Mouse (Mus musculus) adrenal gland, postnatal 14 days (tissue): ENCODE measurements around the gene Dda1. TPM values are rescaled to one million over a fixed set of nuclear protein-coding genes. Genes with fewer than 3 reads are reported as not detected.
"Not testable (repeated sequence)": the region's sequence is repeated elsewhere in the genome, so short reads cannot be mapped to it uniquely, and the experiment has no call there.

Experiments used
- DNase-seq: peaks from one replicate; pipeline ENCODE4 v3.0.0; 2021; ENCODE audit warnings: mixed read lengths
- long read RNA-seq, 2 experiments: library from polyadenylated mRNA; stranded (forward); transcript quantifications; one replicate each; pipeline ENCODE4 v2.0.0; 2021
- total RNA-seq: library from RNA; stranded (reverse); gene quantifications from 2 replicates; pipeline ENCODE4 v1.2.3, GENCODE M21; 2021

Dda1 gene
- total RNA-seq, result 54.4 and 57.8 TPM in 2 replicates
- long read RNA-seq, experiment 1, transcript Dda1-204 (4 exons, 1,881 nt), result minor isoform, 10 of 169 reads
- long read RNA-seq, experiment 1, transcript Dda1-205 (5 exons, 1,929 nt), result minor isoform, 9 of 169 reads
- long read RNA-seq, experiment 1, transcript Dda1-202 (5 exons, 1,933 nt), result major isoform, 128 of 169 reads
- long read RNA-seq, experiment 1, partial matches to known transcripts, result 13 of 169 reads
- long read RNA-seq, experiment 1, other reads (novel, unspliced or antisense), result 6 of 169 reads
- long read RNA-seq, experiment 2, transcript Dda1-204 (4 exons, 1,881 nt), result minor isoform, 6 of 101 reads
- long read RNA-seq, experiment 2, transcript Dda1-202 (5 exons, 1,933 nt), result major isoform, 72 of 101 reads
- long read RNA-seq, experiment 2, transcript Dda1-205 (5 exons, 1,929 nt), result minor isoform, 7 of 101 reads
- long read RNA-seq, experiment 2, partial matches to known transcripts, result 0 of 101 reads
- long read RNA-seq, experiment 2, other reads (novel, unspliced or antisense), result 12 of 101 reads

DNA sequence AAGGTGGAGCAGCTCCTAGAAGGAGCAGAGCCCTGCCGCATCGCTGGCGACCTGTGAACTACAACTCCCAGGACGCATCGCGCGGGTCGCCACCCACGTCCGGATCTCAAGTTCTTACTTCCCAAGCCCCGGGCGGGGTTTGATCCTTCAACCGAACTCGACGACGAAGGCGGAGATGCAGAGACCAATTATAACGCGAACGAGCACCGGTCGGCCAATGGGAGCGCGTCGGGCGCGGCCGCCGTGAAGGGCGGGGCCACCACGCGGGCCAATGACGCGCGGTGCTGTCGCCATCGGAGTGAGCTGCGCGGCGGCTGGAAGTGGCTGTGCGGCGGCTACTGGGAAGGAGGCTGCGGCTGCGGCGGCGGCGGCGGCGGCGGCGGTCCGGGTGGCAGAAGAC lies at the start of gene Dda1:
Gene Dda1 (plus strand): TSS at position 284 of the 400 bp plus-strand sequence.
- DNase-seq, result peak; percentile 99

DNA sequence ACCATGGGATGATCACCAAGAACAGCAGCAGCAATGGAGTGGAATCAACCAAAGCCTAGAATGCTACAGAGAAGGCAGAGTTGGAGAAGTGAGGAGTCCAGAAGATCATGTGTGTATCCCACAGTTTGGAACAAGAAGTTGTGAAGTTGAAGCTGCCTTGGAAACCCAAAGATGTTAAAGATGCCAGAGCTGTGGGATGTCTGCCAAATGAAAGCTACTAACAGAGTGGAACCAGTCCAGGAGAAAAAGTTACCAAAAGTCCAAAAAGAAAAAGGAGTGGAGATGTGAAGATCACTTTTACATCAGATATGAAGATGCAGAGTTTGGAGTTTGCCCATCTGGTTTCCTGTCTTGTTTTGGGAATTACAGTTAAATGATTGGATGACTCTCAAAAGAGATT lies 46.9 kb upstream of the Dda1 start:
- DNase-seq, result no peak

DNA sequence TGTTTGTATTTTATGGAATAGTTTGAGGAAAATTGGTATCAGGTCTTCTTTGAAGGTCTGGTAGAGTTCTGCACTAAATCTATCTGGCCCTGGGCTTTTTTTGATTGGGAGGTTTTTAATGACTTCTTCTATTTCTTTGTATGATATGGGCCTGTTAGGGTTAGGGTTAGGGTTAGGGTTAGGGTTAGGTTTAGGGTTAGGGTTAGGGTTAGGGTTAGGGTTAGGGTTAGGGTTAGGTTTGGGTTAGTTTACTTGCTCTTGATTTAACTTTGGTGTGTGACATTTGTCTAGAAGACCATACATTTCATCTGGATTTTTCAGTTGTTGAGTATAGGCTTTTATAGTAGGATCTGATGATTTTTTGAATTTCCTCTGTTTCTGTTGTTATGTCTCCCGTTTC lies 36.1 kb upstream of the Dda1 start:
- DNase-seq, result not testable (repeated sequence)

DNA sequence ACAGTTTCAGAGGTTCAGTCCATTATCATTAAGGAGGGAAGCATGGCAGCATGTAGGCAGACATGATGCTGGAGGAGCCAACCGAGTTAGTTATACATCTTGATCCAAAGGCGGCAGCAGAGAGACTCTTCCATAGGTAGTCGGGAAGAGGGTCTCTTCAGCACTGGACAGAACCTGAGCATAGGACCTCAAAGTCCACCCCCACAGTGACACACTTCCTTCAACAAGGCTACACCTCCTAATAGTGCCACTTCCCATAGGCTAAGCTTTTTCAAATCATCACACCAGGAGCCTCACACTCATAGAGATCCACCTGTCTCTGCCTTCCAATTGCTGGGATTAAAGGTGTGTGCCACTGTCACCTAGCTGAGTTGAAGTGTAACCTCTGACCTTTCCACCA lies 32.0 kb upstream of the Dda1 start:
- DNase-seq, result no peak

DNA sequence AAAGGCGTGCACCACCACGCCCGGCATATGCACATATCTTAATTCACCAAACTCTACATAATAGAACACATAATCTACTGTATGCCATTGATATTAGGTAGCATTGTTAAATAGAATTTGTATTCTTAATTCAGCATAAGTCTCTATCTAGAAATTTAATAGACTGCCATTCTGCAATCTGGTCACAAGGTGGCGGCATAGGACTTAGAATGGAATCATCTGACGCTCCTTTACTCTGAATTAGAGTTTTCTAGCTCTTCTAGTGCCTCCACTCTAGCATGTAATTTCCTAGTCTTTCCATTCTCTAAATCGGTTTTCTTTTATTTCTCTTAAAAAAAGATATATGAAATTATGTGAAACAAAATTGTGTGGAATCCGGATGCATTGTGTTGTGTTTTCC lies 27.6 kb upstream of the Dda1 start:
- DNase-seq, result peak; percentile 76

DNA sequence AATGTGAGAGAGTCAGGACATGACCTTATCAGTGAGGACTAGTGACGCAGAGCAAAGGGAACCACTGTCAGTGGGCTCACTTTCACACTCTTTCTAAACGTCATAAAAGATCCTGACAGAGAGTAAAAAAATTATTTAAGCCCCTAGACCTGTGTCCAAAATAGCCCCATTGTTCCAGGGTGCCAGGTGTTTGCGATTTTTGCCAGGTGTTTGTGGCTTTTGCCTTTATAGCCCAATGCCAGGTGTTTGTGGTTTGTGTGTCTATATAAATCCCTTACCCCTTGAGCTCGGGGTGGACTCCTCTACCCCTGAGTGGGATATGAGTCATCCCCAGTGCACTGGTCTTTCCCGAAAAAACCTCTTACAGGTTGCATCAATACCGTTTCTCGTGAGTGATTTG lies 23.9 kb upstream of the Dda1 start:
- DNase-seq, result no peak

DNA sequence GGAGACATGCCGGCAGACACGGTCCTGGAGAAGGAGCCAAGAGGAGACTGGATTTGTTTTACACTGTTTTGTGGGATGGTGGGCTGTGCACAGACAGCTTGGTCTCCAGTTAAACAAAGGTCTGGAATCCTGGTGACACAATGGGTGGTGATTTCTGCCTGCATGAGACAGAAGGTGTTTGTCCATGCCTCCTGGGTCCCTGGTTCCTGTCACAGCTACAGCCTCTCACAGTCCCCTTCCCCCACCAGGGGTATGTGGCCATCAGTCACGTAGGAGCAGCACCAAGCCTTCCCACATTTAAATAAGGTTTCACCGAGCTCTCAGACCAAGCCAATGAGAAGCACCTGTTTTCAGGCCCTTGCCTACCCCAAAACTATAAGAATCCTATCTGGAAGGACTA lies 17.7 kb upstream of the Dda1 start:
- no peak for DNase-seq

DNA sequence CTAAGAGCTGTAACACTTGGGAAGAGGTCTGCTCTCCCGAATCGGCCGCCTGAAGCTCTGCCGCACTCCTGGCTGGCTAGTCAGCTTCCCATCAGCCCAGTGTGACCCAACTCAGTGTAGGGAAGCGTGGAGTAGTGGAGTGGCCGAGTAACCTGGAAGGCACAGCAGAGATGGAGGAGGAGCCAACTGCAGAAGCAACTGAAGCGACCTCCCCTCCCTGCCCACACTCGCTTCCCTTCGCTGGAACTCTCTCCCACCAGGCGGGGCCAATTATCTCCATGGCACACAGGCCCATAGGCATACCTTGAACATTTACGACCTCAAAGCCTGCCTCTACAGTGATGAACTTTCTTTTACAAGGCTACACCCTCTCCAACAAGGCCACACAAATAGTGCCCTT lies 17.2 kb upstream of the Dda1 start:
- no peak for DNase-seq

DNA sequence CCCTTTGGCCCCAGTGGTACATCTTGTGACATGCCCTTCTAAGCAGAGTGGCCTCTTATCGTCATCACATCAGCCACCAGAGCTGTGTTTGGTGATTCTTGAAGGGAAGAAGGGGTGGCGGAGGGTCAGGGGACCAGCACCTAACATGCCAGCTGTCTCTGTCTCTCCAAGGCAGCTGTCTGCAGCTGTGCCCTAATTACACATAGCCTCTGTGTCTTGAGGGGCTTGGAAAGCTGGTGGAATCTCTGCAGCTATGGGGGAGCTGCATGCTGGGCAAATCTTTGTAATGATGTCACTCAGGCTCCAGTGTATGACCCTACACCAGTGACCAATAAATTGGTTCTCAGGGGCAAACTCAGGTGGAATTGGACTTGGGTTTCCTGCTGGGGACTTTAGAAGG lies 16.3 kb upstream of the Dda1 start:
- DNase-seq, result no peak

DNA sequence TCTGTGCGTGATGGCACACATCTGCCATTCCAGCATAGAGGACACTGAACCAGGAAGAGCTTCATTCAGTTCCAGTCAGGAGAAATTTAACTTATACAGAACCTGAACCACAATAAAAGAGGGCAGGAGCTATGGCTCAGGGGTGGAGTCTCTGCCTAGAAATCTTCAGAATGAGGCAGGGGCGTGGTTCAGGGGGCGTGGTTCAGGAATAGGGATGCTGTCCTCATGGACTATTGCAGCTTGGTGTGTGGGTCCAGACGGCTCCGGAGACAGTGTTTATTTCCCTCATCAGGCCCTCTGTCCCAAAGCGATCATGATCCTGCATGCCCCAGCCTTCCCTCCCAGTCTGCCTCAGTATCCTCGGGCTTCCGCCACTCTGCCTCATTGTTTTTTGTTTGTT lies 14.3 kb upstream of the Dda1 start:
- no peak for DNase-seq

DNA sequence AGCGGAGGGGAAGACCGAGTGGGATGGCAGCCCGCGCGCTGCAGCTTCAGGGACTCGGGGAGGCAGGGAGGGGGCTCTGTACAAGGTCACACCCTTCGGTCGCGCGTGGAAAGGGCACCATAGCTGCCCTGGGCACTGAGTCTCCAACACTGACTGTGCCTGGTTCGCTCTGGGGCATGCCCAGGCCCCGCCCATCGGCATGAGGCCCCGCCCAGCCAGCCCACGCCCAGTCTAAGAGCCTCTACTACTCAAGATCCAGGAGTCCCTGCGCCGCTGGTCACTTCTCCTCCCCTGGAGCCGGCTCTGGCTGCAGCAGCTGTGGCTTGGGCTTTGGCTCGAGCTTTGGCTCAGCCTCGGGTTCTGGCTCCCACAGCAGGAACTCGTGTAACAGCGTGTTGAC lies 12.1 kb upstream of the Dda1 start:
- DNase-seq, result no peak

DNA sequence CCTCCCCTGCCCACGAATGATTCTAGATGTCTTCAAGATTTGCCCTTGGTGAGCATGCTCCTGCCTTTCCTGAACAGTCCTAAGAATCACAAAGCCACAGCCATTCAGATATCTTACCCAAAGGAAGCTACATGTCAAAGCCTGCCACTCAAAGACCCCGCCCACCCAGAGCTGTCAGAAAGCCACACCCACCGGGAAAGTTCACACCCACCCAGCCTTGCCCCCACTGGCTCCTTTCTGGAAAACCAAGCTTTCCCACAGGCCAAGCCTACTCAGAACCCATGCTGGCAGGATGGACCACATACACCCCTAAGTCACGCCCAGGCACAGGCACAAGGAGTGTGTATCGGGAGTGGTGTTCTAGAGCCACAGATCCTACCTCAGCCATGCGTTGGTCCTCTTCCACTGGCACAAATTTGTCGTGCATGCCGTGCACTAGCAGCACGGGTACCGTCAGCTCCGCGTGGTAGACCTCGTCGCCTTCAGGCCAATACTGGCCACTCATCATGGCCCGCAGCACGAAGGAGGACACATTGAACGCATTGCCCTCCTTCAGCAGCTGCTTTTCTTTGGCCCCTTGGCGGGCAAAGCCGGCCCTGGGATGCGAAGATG lies 11.2 kb upstream of the Dda1 start:
- DNase-seq, result no peak

DNA sequence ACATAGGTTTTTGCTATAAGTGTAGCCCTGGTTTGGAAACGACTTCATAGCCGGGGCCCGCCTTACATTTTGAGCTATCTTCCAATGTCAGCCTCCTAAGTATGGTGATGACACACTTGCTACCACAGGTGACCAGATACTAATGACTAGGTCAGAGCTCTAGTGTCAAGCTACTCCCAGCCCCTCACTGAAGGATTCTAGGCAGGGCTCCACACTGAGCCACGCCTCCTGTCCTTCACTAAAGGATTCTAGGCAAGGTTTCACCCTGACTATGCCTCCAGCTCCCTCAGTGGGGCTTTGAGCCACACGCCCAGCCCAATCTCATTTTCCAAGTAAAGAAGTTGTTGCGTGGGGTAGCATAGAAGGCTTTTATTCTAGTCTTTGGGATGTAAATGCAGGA lies 8.3 kb upstream of the Dda1 start:
- DNase-seq, result no peak

DNA sequence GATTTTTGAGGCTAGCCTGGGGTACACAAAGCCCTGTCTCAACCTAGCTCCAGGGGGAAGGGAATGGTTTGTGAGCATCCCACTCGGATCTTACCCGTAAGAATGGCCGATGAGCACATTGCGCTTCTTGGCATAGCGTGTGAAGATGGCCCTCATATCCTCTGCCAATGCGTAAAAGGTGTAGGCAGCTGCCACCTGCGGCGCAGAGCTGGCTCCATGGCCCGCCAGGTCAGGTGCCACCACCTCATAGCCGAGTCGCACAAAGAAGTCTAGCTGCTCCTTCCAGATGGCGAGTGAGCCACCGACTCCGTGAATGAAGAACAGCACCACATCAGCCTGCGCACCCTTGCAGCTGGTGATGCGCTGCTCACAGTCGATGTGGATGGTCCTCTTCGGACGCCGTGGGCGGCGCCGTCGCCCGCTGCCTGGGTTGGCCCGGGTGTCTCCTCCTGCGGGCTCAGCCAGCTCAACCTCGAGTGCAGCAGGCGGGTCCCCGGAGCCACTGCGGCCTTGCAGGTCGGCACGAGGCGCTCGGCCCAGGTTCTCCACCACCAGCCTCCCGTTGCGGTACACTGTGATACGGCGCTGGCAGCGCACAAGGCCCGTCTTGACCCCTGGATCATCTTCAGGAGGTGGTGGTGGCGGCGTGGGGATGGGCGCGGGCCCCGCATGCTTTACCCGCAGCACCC lies 7.7 kb upstream of the Dda1 start:
- no peak for DNase-seq

DNA sequence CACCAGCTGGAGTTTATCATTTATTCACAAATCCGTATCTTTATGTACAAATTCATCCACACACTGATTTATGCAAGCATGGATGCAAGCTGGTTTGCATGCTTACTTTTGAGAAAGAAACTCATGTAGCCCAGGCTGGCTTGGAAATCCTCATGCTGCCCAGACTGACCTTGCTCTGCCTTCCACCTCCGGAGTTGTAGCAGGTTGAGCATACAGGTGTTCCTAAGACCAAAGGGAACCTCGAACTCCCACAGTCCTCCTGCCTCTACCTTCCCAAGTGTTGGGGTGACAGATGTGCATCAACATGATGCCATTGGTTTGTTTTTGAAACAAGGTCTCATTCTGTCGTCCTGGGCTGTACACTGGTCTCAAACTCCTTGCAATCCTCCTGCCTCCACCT lies 6.8 kb upstream of the Dda1 start:
- no peak for DNase-seq

DNA sequence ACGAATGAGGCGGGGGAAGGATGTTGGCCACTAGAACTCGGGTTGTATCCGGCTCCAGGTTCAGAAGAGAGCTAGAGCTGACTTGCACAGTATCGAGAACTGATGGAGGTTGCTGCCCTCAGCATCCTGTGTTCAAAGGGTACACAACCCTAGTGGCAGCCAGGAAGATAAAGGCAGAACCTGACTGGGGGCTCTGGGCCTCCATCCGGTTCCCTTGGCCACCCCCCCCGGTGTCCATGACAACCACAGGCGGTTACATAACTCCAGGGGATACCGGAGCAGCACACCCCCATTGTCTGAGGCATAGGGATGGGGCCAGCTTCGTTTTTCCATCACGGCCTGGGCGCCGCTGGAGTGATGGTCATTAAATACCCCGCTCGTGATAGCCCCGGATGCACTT lies 6.2 kb upstream of the Dda1 start:
- DNase-seq, result peak; percentile 78

DNA sequence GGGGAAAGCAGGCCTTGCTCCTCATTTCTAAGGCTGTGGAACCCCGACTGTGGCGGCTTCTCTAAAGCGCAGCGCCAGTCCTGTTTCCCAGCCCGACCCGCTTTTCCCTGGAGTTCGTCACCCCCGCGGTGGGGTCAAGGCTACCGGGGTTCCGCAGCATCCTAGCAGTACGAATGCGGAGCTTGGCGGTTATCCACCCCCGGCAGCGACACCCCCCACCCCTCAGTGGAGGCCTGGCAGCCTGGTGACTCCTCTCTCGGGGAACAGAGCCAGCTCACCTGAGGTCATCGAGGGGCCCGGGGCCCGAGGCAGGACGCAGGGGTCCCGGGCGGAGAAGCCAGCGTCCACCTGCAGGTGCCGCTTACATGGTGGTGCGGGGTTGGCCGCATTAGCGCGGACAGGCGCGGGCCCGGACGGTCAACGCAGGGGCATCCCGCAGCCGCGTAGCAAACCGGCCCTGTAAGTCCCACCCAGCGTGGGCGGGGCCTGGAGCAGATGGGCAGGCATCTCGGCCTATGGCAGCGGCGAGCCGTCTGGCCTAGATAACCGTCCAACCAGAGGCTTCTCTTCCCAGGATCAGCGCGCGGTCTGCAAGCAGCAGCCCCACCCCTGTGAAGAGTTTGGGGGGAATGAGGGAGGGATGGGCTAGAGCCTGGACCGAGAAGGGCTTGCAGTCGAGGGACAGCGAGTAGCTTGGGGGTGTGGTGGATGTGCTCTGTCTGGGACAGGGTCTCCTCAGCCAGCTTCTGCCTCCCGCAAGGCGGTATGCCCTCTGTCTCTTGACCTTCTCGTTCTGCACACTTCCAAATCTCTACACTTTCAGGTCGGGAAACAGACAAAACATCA lies 5.6 kb upstream of the Dda1 start, which contains the start of gene Abhd8:
Gene Abhd8 (minus strand): TSS at position 468 of the 846 bp plus-strand sequence.
- DNase-seq, result peak; percentile 98

DNA sequence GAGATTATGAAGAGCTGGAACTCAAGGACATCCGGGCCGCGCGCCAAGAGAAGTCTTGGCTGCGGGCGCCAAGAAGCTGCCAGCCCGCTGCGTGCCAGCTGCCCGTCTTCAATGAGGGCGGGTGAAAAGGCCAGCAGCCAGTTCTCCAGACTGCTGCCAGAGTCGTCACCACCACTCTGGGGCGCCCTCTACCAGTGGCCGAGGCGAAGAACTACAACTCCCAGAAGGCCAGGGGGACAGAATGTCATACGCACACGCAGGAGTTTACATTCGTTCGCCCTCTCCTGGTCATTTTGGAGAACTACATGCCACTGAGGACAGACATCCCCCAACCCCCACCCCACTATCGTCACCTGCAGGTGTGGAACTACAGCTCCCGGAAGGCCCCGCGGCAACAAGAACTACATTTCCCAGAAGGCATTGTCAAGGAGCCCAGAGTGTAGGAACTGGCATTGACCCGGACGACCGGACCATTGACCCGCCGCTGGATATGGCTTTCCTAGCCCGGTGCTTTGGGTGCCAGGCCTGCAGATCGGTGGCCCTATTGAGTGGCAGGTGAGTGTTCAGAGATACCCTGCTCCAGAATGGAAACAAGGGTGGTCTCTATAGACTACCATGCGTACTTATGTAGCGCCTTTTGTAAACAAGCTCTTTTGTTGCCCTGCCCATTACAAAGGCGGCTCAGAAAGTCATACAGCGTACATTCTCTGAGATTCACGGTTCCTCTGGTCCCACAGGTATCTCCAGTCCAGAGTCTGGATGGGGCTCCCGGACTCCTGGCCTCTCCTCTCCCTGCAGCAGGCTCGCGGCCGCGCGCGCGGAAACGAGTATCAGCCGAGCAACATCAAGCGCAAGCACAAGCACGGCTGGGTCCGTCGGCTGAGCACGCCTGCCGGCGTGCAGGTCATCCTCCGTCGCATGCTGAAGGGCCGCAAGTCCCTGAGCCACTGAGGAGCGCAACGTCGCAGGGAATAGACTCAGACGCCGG lies 4.2 kb upstream of the Dda1 start, which contains the start of gene Mrpl34:
Gene Mrpl34 (plus strand): TSS at position 447 of the 988 bp plus-strand sequence.
- DNase-seq, result peak; percentile 98

DNA sequence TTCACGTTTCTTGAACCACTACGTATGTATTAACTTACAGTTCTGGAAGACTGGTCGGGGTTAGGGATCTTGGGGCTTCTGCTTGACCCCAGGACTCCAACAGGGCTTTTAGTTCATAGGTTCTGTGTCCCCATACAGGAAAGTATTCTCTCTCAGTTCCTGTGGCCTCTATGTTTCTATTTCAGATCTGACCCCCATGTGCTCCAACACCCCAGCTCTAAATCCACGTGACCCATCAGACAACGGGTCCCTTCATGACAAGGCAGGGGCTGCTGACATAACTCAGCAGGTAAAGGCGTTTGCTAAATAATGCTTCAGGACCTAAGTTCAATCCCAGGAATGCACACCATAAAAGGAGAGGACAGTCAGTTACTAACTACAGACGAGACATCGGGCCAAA lies 3.3 kb upstream of the Dda1 start:
- no peak for DNase-seq

DNA sequence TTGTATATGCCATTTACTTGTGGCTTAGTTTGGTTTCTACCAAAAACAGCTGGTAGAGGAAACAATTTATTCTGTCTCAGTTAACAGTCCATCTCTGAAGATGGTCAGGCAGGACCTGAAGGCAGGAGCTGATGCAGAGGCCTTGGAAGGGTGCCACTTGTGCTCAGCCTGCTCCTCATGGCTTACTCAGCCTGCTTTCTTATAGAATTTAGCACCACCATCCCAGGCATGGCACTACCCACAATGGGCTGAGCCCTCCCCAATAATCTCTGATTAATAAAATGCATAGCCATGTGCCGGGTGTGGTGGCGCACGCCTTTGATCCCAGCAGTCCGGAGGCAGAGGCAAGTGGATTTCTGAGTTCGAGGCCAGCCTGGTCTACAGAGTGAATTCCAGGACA lies 2.8 kb upstream of the Dda1 start:
- no peak for DNase-seq

DNA sequence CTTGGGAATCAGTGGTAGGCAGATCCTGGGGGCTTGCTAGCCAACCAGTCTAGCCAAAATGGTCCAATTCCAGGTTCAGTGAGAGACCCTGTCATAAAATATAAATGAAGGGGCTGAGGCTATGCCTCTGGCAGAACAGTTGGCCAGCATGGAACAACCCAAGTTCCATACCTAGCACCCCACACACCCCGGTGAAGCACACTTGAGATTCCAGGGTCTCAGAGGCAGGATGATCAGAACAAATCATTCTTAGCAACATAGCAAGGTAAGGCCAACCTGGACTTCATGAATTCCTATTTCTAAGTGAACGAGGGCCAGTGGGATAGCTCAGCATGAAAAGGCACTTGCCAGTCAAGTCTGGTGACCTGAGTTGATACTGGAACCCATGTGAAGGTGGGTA lies 1.8 kb upstream of the Dda1 start:
- no peak for DNase-seq
